7 mouse cellular contexts compared by ENCODE assay signal in the genomic region with DNA sequence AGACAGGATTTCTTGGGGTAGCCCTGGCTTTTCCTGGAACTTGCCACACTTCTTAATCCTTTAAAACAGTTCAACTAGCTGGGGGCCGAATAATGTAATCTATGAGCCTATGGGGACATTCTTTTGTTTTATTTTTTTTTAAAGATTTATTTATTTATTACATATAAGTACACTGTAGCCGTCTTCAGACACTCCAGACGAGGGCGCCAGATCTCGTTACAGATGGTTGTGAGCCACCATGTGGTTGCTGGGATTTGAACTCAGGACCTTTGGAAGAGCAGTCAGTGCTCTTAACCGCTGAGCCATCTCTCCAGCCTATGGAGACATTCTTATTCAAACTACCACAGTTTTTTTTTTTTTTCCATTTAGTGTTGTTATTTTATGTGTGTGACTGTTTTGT. TPM values are rescaled to one million over a fixed set of nuclear protein-coding genes. Genes with fewer than 3 reads are reported as not detected.
DNase-seq lines count a peak whose midpoint lies in the region; ATAC-seq and TF ChIP-seq lines count a peak whose summit lies in the region.
"Not testable (repeated sequence)": the region's sequence is repeated elsewhere in the genome, so short reads cannot be mapped to it uniquely, and the experiment has no call there.

No protein-coding gene starts in this region.

- TF ChIP-seq CTCF in thymus, adult 2 months (IDR thresholded peaks at IDR 0.05; ENCODE audit: borderline replicate concordance, control insufficient read depth, extremely low read depth, insufficient read depth, low read length, poor library complexity), result not testable (repeated sequence)

- DNase-seq in CD4-positive, CD25-positive, alpha-beta regulatory T cell, adult 2 months (ENCODE audit: low read depth, low spot score), result peak; percentile 48
- peak; percentile 29 for DNase-seq in NIH3T3 (ENCODE audit: low read depth)
- DNase-seq in intestine, embryonic 14.5 days (ENCODE audit: low spot score), result not testable (repeated sequence)
- peak; percentile 32 for DNase-seq in lung, postnatal 36 days
- DNase-seq in thymus, adult 2 months, result peak; percentile 36
- peak; percentile 45 to 46 for DNase-seq in thymus, postnatal 36 days

- 92% methylated on average over 6 of the region's 6 CpGs for whole genome bisulfite sequencing in intestine, embryonic 14.5 days
- 92% methylated on average over 6 of the region's 6 CpGs for WGBS in thymus, adult 2 months

- peak; percentile 33; the same call in 1 of the 2 replicates for ATAC-seq in erythroblast, adult 5-6 weeks (replicated peaks; ENCODE audit: low FRiP score, poor library complexity, severe bottlenecking)
- ATAC-seq in intestine, embryonic 14.5 days (replicated peaks; ENCODE audit: low FRiP score, low TSS enrichment, low read depth), result 0 out of 2 replicates have a peak, but pooled peaks have one; percentile 20

- peaks cover 33% of the 10 kb centered on the region for H3K36me3 ChIP-seq in intestine, embryonic 14.5 days (ENCODE audit: control insufficient read depth, insufficient read depth, low read length)
- peaks cover 26% of the 10 kb centered on the region for H3K36me3 ChIP-seq in thymus, adult 2 months (ENCODE audit: control insufficient read depth, insufficient read depth, low read length)

- H3K27ac ChIP-seq in intestine, embryonic 14.5 days (ENCODE audit: low read depth); thymus, adult 2 months (ENCODE audit: control insufficient read depth, insufficient read depth, low read length): not testable (repeated sequence)

- not testable (repeated sequence) for H3K9ac ChIP-seq in intestine, embryonic 14.5 days (ENCODE audit: low read length)

- not testable (repeated sequence) for H3K9me3 ChIP-seq in intestine, embryonic 14.5 days (ENCODE audit: control insufficient read depth, low read length)

- TF ChIP-seq POLR2A in thymus, adult 2 months (IDR thresholded peaks at IDR 0.05; ENCODE audit: control insufficient read depth, extremely low read depth, insufficient read depth, low read length, poor library complexity), result not testable (repeated sequence)

- H3K4me3 ChIP-seq in intestine, embryonic 14.5 days (ENCODE audit: low read depth, low read length); thymus, adult 2 months (ENCODE audit: control insufficient read depth, insufficient read depth, low read length): not testable (repeated sequence)

- H3K27me3 ChIP-seq in intestine, embryonic 14.5 days (replicated peaks; ENCODE audit: control insufficient read depth, insufficient read depth, low read length); thymus, adult 2 months (ENCODE audit: control insufficient read depth, insufficient read depth, low read length): not testable (repeated sequence)

- H3K4me2 ChIP-seq in intestine, embryonic 14.5 days (ENCODE audit: low read length), result not testable (repeated sequence)

- not testable (repeated sequence) for H3K4me1 ChIP-seq in intestine, embryonic 14.5 days (replicated peaks; ENCODE audit: control insufficient read depth, insufficient read depth, low read length)
- H3K4me1 ChIP-seq in thymus, adult 2 months (replicated peaks; ENCODE audit: control insufficient read depth, insufficient read depth, low read length), result peaks cover 23% of the 10 kb centered on the region

RNA-seq across cellular contexts. Expression of a gene that starts 8.5 kb away (rescaled TPM):
- 24.0 and 27.7 TPM in 2 replicates for total RNA-seq in erythroblast, adult 5-6 weeks (2015; ENCODE audit: low replicate concordance)
- 7.5 and 16.2 TPM in 2 replicates for total RNA-seq in erythroblast, adult 5-6 weeks (2017; ENCODE audit: low replicate concordance)
- polyA plus RNA-seq in intestine, embryonic 14.5 days (2014; fragmentation: Nextera tagmentation; extraction: Ambion mirVana), result 131 and 133 TPM in 2 replicates
- 41.3 and 42.0 TPM in 2 replicates for polyA plus RNA-seq in thymus, adult 2 months (2012; rRNA removed)

RNA-seq across cellular contexts. Expression of a gene that starts 11.6 kb away (rescaled TPM):
- 2.9 and 3.1 TPM in 2 replicates for total RNA-seq in erythroblast, adult 5-6 weeks (2015; ENCODE audit: low replicate concordance)
- 2.0 and 3.6 TPM in 2 replicates for total RNA-seq in erythroblast, adult 5-6 weeks (2017; ENCODE audit: low replicate concordance)
- 27.7 and 28.6 TPM in 2 replicates for polyA plus RNA-seq in intestine, embryonic 14.5 days (2014; fragmentation: Nextera tagmentation; extraction: Ambion mirVana)
- 20.4 and 21.8 TPM in 2 replicates for polyA plus RNA-seq in thymus, adult 2 months (2012; rRNA removed)

RNA-seq across cellular contexts. Expression of a gene that starts 19.4 kb away (rescaled TPM):
- total RNA-seq in erythroblast, adult 5-6 weeks (2015; ENCODE audit: low replicate concordance), result 16.3 and 19.9 TPM in 2 replicates
- total RNA-seq in erythroblast, adult 5-6 weeks (2017; ENCODE audit: low replicate concordance), result 21.7 and 22.6 TPM in 2 replicates
- 6.6 and 7.3 TPM in 2 replicates for polyA plus RNA-seq in intestine, embryonic 14.5 days (2014; fragmentation: Nextera tagmentation; extraction: Ambion mirVana)
- polyA plus RNA-seq in thymus, adult 2 months (2012; rRNA removed), result 58.1 and 60.9 TPM in 2 replicates

RNA-seq across cellular contexts. Expression of a gene that starts 19.4 kb away (rescaled TPM):
- total RNA-seq in erythroblast, adult 5-6 weeks (2015; ENCODE audit: low replicate concordance), result 17.7 and 21.3 TPM in 2 replicates
- 24.0 and 26.5 TPM in 2 replicates for total RNA-seq in erythroblast, adult 5-6 weeks (2017; ENCODE audit: low replicate concordance)
- polyA plus RNA-seq in intestine, embryonic 14.5 days (2014; fragmentation: Nextera tagmentation; extraction: Ambion mirVana), result 6.2 and 8.9 TPM in 2 replicates
- 17.1 and 20.1 TPM in 2 replicates for polyA plus RNA-seq in thymus, adult 2 months (2012; rRNA removed)
